Mouse (Mus musculus) adrenal gland, adult (tissue): Measurements from ENCODE around the gene Atp10a.

Experiments
- DNase-seq, 2 experiments: peaks; one replicate each; pipeline ENCODE4 v3.0.0; 2022 to 2023; ENCODE audit warnings: low spot score in 1 of 2; ENCODE audit not compliant: inconsistent age in 2 of 2

Atp10a gene

DNA sequence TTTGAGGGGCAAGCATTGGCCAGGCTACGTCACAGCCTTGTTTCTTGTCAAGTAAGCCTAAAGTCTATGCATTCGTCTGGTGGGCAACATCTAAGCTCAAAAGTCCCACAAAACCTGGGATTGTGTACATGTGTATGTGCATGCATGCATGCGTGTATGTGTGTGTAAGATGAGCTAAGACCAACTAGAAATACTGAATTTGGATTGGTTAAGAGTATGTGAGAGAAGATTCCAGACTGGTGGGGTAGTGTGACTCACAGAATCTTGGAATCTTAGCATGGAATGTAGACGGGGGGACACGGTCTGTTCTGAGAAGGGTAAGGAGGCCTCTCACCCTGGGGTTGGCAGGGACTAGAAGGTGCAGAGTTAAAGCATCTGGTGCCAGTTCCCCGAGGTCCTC lies at the start of gene Atp10a:
Gene Atp10a (plus strand): TSS at position 301 of the 400 bp plus-strand sequence.
- DNase-seq, result no peak

DNA sequence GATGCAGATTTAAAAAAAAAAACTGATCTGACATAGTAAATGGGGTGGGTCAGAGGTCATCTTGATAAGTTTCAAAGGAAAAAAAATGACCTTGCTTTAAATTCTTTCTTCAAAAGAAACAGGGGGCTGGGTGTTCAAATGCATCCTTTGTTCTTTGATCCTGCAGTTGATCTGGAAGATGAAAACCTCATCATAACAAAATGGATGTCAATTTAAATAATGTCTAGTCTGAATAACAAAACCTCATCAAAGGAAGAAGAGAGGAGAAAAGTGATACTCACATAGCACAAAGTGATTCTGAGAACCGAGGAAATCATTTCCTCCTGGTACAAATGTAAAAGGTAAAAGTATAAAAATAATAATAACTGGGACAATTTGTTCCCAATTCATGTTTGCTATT lies 37.9 kb upstream of the Atp10a start:
- DNase-seq, result peak in 1 of 2 experiments; percentile 75

DNA sequence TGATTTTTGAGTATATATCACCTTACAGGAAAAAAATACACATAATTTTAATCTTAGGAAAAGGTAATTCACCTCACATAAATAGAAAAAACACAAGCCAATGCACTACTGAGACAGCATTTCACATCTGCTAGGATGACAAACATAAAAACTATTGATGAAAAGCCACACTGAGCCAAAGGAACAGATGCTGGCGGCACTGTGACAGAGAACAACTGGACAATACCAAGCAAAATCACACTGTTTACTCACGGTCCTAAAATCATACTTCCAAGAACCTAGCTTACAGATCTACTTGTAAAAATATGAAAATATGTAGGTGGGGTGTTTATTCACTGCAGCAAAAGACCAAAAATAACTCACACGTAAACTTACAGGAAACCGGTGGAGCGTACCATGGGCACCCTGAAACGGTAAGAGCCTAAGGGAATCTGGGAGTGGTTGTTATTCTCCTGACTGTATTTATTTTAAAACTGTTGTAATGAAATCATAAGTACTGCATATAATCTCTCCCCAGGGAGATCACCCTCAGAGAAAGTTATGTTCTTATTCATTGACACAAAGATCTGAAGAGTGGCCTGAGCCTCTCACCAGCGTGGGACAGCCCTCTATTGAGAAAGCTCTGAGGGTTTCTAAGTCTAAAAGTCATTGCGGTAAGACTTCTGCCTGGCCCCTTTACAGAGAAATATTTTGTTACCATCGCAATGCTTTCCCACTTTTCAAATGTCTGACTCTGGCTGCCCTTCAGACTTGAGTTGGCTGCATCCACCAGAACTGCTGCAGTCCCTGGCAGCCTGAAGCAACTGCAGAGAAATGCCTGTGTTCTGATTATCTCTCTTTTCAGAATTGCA lies 29.4 kb upstream of the Atp10a start:
- DNase-seq, result peak; percentile 46 to 83

DNA sequence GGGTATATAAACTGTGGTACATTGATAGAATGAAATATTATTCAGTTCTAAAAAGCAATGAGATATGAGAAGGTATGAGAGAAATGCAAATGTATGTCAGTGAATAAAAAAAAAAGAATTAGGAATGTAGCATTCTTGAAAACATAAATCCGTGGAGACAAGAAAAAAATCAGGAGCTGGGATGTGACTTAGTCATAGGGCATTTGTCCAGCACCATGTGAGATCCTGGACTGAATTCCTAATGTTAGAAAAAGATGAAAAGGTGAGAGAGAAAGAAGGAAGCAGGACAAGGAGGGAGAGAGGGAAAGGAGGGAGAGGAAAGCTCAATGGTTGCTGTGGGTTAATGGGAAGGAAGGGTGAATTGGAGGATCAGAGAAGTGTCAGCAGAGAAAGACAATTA lies 28.6 kb upstream of the Atp10a start:
- DNase-seq, result no peak

DNA sequence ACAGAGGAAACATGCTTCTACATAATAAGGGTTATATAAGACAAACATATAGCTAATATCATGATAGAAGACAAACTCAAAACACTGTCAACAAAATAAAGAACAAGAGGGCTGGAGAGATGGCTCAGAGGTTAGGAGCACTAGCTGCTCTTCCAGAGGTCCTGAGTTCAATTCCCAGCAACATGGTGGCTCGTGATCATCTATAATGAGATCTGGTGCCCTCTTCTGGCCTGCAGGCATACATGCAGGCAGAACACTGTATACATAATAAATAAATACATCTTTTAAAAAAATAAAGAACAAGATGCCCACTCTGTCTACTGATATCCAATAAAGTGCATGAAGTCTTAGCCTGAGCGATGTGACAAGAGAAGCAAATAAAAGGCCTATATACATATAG lies 26.7 kb upstream of the Atp10a start:
- DNase-seq, result no peak

DNA sequence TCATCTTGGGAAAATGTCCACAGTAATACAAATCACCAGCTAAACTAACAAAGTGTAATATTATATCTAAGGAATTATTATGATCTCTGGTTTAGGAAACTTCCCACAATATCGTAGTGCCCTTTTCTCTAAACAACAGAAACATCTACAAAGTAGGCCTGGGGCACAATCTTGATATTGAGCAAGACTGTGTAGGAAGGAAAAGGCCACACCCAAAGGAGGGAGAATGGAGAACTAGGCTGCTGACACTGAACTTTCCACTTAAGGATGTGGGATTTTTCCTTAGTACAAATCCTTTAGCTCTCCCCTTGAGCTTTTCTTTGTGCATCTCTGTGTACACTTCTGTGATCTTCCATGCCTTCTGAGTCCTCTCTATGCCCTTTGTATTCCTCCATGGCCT lies 22.3 kb upstream of the Atp10a start:
- DNase-seq, result no peak

DNA sequence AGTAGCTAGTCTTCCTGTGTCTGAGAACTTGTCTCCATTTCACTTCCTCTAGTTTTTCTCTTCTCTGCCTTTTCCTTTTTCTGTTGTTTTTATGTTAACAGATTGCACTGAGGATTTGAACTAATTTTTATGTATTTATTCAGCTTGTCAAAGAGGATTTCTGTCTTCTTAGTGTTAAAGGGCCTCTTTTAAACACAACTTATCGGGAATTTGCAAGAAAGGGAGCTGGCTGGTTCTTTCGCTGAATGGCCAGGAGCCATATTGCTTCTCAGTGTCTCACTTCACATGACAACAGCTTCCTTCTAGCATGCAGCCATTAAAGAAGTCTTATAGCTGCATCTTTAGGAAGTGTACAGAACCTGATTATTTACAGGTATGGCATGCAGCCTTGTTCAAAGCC lies 16.3 kb upstream of the Atp10a start:
- DNase-seq, result no peak

DNA sequence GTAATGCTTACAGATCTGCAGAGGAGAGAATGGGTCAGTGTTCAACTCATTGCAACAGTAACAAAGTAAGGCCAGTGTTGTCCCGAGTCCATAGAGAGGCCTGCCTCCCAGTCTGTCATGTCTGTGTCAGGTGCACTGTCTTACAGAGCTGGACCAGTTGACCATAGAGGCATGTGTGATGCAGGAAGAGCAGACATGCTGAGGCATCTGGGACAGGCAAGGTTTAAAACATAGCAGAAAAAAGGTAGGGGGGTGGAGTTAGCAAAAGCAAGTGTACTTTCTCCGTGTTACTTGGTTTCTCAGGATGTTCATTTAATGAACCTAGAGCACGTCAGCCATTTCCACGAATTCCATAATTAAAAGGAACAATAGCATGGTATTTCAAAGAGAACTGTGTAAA lies 15.5 kb upstream of the Atp10a start:
- DNase-seq, result no peak

DNA sequence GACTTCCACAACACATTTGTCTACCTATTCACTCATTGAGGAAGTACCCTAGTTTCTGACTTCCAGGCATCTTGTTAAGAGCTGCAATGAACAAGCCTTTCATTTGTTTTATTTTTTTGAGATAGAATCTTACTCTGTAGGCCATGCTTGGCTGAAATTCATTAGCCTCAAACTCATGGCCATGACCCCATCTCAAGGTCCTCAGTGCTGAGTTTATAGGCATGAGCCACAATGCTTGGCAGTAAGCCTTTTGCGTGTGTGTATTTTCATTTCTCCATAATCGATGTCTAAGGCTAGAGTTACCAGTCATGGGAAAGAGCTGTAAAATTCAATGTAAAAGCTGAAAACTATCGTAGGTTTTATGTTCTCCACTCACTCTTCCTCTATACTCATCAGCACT lies 14.1 kb upstream of the Atp10a start:
- DNase-seq, result peak in 1 of 2 experiments; percentile 81

DNA sequence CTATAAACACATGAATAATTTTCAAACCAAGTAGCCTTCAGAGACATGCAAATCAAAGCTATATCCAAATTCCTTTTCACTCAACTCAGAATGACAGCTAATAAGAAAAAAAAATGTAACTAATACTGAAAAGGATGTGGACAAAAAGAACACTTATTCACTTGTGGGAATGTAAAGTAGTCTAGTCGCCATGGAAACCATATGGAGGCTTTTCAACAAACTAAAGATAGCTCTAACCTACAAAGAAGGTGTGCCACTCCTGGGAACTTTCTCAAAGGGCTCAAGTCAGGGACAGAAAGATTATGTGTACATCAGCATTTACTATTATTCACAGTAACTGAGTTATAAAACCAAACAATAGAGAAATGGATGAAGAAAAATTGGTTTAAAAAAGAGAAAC lies 8.6 kb upstream of the Atp10a start:
- DNase-seq, result no peak

DNA sequence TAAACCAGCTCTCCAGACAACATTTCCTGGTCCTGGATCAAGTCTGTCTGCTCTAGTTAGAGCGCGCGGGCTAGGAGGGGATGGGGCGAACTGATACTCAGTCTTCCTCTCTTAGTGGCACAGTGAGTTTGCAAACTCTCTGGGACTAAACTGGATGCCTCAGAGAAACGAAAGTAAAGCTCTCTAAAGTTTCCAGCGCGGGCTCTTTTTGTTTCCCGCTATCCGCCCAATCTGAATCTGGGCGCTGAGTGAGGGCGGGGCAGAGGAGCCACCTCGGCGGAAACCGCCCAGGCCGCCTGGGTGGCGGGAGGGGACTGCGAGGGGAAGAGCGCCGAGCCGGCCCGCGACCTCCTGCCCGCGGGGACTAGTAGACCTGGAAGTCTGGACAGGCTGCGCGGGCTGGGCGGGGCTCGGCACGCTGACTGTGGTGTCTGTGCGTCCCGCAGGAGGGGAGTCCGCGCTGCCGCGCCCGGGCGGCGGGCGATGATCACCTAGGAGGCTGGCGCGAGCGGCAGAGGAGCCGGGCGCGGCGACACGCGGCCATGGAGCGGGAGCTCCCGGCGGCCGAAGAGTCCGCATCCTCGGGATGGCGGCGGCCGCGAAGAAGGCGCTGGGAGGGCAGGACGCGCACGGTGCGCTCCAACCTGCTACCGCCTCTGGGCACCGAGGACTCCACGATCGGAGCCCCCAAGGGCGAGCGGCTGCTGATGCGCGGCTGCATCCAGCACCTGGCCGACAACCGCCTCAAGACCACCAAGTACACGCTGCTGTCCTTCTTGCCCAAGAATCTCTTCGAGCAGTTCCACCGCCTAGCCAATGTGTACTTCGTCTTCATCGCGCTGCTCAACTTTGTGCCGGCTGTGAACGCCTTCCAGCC lies 2.2 kb downstream of the Atp10a start:
- peak; percentile 90 to 94 for DNase-seq

DNA sequence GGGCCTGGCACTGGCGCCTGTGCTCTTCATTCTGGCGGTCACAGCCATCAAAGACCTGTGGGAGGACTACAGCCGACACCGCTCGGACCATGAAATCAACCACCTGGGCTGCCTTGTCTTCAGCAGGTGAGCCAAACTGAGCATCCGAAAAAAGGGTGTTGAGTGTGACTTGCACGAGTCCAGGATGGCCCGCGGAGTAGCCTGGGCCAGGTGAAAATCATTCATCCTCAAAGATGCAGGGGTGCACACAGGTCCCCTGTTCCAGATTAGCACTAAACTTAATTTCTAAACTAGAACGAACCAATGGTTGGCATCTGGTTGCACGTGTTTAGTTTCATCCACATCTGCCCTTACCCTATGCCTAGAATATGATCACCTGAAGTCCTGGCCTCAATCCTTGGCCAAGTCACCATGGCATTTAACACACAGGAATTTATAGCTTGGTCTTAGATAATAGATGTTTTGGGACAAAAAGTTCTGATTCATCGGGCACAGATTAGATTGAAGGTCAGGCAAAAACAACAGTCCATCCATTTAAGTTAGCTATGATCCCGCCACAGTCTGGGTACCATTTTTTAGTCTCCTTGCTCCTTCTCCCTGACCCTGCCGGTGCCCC lies 2.9 kb downstream of the Atp10a start:
- DNase-seq, result peak; percentile 56 to 78

DNA sequence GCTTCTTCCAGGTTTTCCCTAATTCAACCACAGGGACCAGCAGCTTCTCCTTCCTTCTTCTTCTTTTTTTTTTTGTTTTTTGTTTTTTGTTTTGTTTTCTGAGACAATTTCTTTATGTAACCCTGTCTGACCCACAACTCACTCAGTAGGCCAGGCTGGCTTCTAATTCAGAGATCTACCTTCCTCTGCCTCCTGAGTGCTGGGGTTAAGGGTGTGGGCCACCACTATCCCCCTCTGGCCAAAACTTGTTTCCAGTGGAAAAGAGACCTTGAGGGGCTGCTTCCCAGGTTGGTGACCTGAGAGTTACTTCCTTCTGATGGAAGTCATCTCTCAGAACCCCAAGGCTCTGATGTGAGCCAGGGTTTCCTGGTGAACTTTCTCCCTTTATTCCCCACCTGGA lies 4.1 kb downstream of the Atp10a start:
- peak in 1 of 2 experiments; percentile 56 for DNase-seq

DNA sequence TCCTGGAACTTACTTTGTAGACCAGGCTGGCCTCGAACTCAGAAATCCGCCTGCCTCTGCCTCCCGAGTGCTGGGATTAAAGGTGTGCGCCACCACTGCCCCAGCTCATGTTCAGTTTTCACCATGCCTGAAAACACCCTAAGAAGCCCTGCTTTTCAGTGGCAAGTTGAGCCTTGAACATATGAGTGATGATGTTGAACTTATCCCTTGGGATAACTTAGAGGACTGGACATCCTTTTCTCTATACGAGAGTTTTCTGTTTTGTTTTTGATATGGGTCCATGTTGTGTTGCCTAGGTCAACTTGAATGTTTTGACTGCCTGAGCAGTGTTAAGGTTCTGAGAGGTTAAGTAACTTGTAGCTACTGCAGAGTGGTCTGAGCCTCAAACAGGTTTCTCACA lies 4.7 kb downstream of the Atp10a start:
- DNase-seq, result peak in 1 of 2 experiments; percentile 51

DNA sequence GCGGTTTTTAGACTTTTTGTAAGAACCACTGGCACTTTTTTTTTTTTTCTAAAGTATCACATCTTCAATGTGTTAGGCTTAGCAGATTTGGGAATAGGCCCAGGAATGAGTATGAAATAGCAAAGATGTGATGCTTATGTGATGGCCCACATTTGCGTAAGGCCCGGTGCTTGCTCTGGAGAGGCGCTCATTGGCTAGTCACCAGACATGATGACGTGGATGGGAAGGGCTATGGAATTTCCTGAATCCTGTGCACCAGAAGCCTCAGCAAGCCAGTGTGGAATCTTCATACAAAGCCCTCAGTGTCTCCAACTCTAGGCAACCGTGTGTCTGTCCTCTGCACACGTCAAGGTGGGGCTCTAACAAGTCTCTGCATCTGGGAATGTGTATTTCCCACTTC lies 5.1 kb downstream of the Atp10a start:
- DNase-seq, result peak; percentile 62 to 80

DNA sequence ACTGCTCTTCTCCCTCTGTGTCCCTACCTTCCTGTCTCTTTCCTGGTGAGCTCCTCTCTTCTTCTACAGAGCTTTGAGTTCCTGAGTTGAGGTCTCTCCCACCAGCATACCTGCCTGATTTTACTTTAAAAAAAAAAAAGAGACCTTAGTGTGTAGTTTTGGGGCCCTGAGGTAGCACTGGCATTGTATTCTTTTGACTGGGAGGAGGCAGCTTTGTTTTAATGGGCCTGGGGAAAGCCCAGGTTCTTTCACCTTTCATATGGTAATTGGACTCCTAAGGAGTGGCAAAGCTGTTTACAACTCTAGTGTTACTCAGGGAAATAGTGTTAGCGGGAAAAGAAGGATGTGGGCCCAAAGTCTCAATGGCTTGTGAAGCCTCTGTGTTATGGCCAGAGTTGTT lies 12.7 kb downstream of the Atp10a start:
- no peak for DNase-seq

DNA sequence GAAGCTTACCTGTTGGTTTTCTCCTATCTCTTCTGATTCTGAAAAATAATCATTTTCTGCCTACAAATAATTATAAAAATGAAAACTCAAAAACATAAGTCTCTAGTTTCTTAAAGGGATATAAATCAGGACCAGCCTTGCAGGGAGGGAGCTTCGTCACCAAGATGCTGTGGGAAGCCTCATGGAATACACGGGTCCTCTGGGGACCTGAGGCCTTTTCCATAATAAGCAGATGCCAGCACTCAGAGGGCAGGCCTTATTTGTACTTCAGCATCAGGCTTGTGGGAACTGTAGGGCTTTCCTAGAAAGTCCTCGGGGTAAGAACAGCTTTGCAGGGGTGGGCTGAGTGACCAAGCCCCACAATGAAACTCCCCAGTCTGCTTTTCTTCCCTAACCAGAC lies 20.1 kb downstream of the Atp10a start:
- no peak for DNase-seq

DNA sequence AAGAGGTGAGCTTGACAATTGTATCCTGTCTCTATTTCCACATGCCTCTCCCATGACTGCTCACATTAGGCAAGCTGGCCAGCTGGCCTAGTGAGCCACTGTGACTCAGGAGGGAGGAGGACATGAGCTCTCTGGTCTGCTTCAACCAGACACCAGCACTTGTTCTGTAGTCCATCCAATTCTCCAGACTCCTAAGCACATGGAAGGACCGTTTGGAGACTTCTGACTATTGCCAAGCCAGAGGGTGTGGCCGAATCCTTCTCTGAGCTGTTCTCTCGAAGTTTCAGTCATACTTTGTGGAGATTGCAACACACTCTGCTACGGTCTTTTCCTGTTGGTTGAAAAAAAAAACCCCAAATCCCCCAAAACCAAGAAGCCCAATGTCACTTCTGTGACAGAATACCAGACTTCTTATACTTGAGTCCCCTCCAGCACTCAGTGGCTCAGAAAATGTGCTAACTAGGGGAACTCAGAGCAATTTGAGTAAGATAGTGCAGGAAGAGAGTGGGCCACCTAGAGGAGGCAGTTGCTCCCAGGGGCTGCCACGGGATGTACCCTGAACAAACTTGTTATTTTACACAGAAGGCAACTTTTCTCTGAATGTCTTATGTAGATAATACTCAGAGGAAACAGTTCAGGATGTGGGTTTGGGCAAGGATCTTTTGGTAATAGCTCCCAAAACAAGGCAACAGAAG lies 21.3 kb downstream of the Atp10a start:
- peak; percentile 34 to 78 for DNase-seq

DNA sequence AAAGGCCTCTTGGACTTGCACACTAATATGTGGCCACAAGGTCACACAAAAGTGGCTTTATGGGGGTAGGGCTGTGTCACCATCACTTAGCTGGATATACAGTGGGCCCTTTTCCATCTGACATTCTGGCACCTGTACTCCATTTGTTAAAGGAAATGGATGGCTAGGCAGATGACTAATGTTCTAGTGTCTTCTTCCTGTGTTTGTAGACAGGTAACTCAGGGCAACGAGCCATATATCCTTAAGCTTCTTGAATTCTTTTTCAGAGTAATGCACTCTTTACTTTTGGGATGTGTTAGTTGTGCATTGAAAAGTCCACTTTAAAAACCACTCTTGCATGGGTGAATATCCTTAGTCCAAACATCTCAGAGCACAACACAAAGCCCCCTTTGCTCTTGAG lies 30.0 kb downstream of the Atp10a start:
- no peak for DNase-seq

DNA sequence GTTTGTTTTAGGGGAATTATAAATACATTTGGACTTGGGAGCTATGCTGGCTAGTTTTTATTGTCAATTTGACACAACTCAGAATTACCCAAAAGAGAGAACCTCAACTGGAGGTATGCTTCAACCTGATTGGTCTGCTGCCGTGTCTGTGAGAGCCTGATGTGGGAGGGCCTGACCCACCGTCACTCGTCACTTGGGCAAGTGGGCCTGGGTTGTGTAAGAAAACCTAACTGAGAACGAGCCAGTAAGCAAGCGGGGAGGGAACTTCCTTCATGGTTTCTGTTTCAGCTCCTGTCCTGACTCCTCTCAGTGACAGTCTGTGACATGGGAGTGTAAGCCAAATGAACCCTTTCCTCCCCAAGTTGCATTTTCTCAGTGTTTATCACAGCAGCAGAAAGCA lies 30.6 kb downstream of the Atp10a start:
- peak in 1 of 2 experiments; percentile 41 for DNase-seq

DNA sequence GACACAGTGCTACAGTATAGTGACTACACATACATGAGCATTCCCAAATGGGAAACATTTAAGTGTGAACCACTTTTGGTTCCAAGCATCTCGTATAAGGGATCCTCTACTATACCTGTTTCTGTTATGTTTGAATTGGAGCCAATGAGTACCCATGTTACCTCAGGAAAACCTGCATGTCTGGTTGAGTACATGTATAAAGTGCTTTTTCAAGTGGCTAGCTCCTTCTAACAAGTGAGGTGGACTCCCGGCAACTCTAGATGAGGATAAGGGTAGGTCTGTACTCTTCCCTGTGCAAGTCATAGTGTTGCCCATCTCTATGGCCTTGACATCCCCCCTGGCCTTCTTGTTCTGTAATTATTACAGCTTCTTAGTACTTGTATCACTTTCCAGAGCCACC lies 31.0 kb downstream of the Atp10a start:
- DNase-seq, result no peak
